Mouse (Mus musculus) CH12.LX (cell line): ENCODE data around the gene Gm20662. TPM values are rescaled to one million over a fixed set of nuclear protein-coding genes. Genes with fewer than 3 reads are reported as not detected.
A peak's percentile ranks its signal among the peaks of the same experiment; 100 is the strongest.

ENCODE experiments used
- DNase-seq: peaks from one replicate; pipeline ENCODE4 v3.0.0-alpha.2; 2013; ENCODE audit errors: extremely low read depth
- H3K27ac ChIP-seq: 2 replicates; pipeline ENCODE4 v1.5.1; 2012; ENCODE audit warnings: low read depth, mild to moderate bottlenecking, control low read depth, moderate library complexity; ENCODE audit not compliant: insufficient read depth
- H3K27me3 ChIP-seq: replicated peaks from 2 replicates; pipeline ENCODE3; 2012; ENCODE audit warnings: inconsistent platforms
- H3K36me3 ChIP-seq, 2 experiments: replicated peaks in 1 of 2; 2 replicates each; pipeline versions ENCODE3 to v1.6.1; 2012; ENCODE audit warnings: inconsistent platforms in 1 of 2, low read length in 1 of 2, mild to moderate bottlenecking in 1 of 2, mixed read lengths in 1 of 2, moderate library complexity in 1 of 2; ENCODE audit not compliant: control insufficient read depth in 1 of 2, insufficient read depth in 1 of 2
- H3K4me1 ChIP-seq, 2 experiments: 2 replicates each; pipeline ENCODE4 v1.6.1; 2012; ENCODE audit warnings: inconsistent platforms in 1 of 2, moderate library complexity in 1 of 2; ENCODE audit not compliant: insufficient read depth in 2 of 2, control insufficient read depth in 1 of 2
- H3K4me2 ChIP-seq: 2 replicates; pipeline ENCODE4 v1.6.1; 2012; ENCODE audit warnings: low read depth, mild to moderate bottlenecking, control low read depth; ENCODE audit not compliant: poor library complexity, insufficient read depth, severe bottlenecking
- H3K4me3 ChIP-seq, 3 experiments: fragments of 150-350 bp in 1 of 3; sonication (generic) in 1 of 3; replicated peaks in 1 of 3; 2 replicates each; pipeline versions ENCODE3 to v1.5.1; 2011 to 2012; ENCODE audit warnings: low read depth in 2 of 3, low read length in 2 of 3, mild to moderate bottlenecking in 2 of 3, moderate library complexity in 2 of 3, control low read depth in 1 of 3, improper control_type of control experiment in 1 of 3, inconsistent platforms in 1 of 3, mixed read lengths in 1 of 3; ENCODE audit not compliant: poor library complexity in 1 of 3
- H3K79me2 ChIP-seq: replicated peaks from 2 replicates; pipeline ENCODE4 v1.6.1; 2012; ENCODE audit warnings: mild to moderate bottlenecking, moderate library complexity; ENCODE audit not compliant: control insufficient read depth, poor library complexity, insufficient read depth, severe bottlenecking; ENCODE audit errors: extremely low read depth
- H3K9ac ChIP-seq: 2 replicates; pipeline ENCODE4 v1.6.1; 2012; ENCODE audit warnings: low read depth, mild to moderate bottlenecking, control low read depth, moderate library complexity; ENCODE audit not compliant: insufficient read depth
- H3K9me3 ChIP-seq: replicated peaks from 2 replicates; pipeline ENCODE3; 2012; ENCODE audit warnings: low read length, inconsistent platforms, mixed read lengths
- BHLHE40 ChIP-seq: IDR thresholded peaks from 2 replicates; pipeline ENCODE4 v1.6.1; 2011; ENCODE audit warnings: mild to moderate bottlenecking, low read depth, low read length, improper control_type of control experiment
- CHD2 ChIP-seq: IDR thresholded peaks from 2 replicates; pipeline ENCODE4 v1.6.1; 2011; ENCODE audit warnings: low read length, improper control_type of control experiment
- CTCF ChIP-seq, 2 experiments: IDR thresholded peaks in 1 of 2; conservative IDR thresholded peaks in 1 of 2; 2 replicates each; pipeline ENCODE4 v1.5.1; 2011 to 2012; ENCODE audit warnings: low read depth in 2 of 2, low read length in 2 of 2, improper control_type of control experiment in 1 of 2, inconsistent platforms in 1 of 2, mild to moderate bottlenecking in 1 of 2, moderate library complexity in 1 of 2
- E2F4 ChIP-seq: IDR thresholded peaks from 2 replicates; pipeline ENCODE4 v1.6.1; 2011; ENCODE audit warnings: low read depth, low read length, improper control_type of control experiment; ENCODE audit not compliant: insufficient replicate concordance
- ELF1 ChIP-seq: IDR thresholded peaks from 2 replicates; pipeline ENCODE4 v1.6.1; 2014; ENCODE audit warnings: low read depth, mild to moderate bottlenecking, inconsistent platforms, low read length, improper control_type of control experiment
- EP300 ChIP-seq: IDR thresholded peaks from 2 replicates; pipeline ENCODE4 v1.6.1; 2011; ENCODE audit warnings: low read length, improper control_type of control experiment
- GABPA ChIP-seq: IDR thresholded peaks from 2 replicates; pipeline ENCODE4 v1.6.1; 2012; ENCODE audit warnings: low read depth, low read length, improper control_type of control experiment, inconsistent platforms; ENCODE audit not compliant: insufficient replicate concordance
- IRF4 ChIP-seq: IDR thresholded peaks from 2 replicates; pipeline ENCODE4 v1.6.1; 2014; ENCODE audit warnings: low read depth, mild to moderate bottlenecking, inconsistent platforms, low read length, improper control_type of control experiment
- JUND ChIP-seq: conservative IDR thresholded peaks from 2 replicates; pipeline ENCODE4 v1.6.1; 2011; ENCODE audit warnings: low read depth, low read length, improper control_type of control experiment
- MAFK ChIP-seq: IDR thresholded peaks from 2 replicates; pipeline ENCODE4 v1.6.1; 2011; ENCODE audit warnings: low read length, improper control_type of control experiment; ENCODE audit not compliant: insufficient replicate concordance
- NELFE ChIP-seq: IDR thresholded peaks from 2 replicates; pipeline ENCODE4 v1.6.1; 2011; ENCODE audit warnings: low read depth, low read length, improper control_type of control experiment
- NRF1 ChIP-seq: IDR thresholded peaks from 2 replicates; pipeline ENCODE4 v1.6.1; 2014; ENCODE audit warnings: low read depth, mild to moderate bottlenecking, inconsistent platforms, low read length, improper control_type of control experiment, moderate library complexity
- POLR2A ChIP-seq: IDR thresholded peaks from 2 replicates; pipeline ENCODE4 v1.6.1; 2011; ENCODE audit warnings: low read depth, mild to moderate bottlenecking, improper control_type of control experiment, low read length
- RAD21 ChIP-seq: IDR thresholded peaks from 2 replicates; pipeline ENCODE4 v1.6.1; 2011; ENCODE audit warnings: low read depth, mild to moderate bottlenecking, low read length, improper control_type of control experiment, moderate library complexity
- RCOR1 ChIP-seq: conservative IDR thresholded peaks from 2 replicates; pipeline ENCODE4 v1.6.1; 2012; ENCODE audit warnings: low read depth, mild to moderate bottlenecking, inconsistent platforms, low read length, improper control_type of control experiment
- SMC3 ChIP-seq: IDR thresholded peaks from 2 replicates; pipeline ENCODE4 v1.6.1; 2011; ENCODE audit warnings: low read depth, low read length, improper control_type of control experiment
- TBP ChIP-seq: conservative IDR thresholded peaks from 2 replicates; pipeline ENCODE4 v1.6.1; 2011; ENCODE audit warnings: low read depth, low read length, improper control_type of control experiment
- TCF12 ChIP-seq: IDR thresholded peaks from 2 replicates; pipeline ENCODE4 v1.6.1; 2014; ENCODE audit warnings: low read depth, mild to moderate bottlenecking, inconsistent platforms, low read length, improper control_type of control experiment
- USF1 ChIP-seq: IDR thresholded peaks from 2 replicates; pipeline ENCODE4 v1.6.1; 2014; ENCODE audit warnings: low read depth, mild to moderate bottlenecking, inconsistent platforms, low read length, improper control_type of control experiment
- USF2 ChIP-seq: conservative IDR thresholded peaks from 2 replicates; pipeline ENCODE4 v1.6.1; 2011; ENCODE audit warnings: low read depth, low read length, improper control_type of control experiment
- dilution Hi-C: fragments of 300-500 bp; cut with MboI; formaldehyde crosslinking; loops from 2 replicates; pipeline ENCODE4 v1.14.3; 2020; ENCODE audit warnings: low sequenced_read_pairs; ENCODE audit not compliant: extremely low pct_unique_long_range_greater_than_20kb, extremely low pct_ligation_motif_present
- in situ Hi-C: fragments of 300-500 bp; cut with MboI; formaldehyde crosslinking; loops from 3 replicates; pipeline ENCODE4 v1.14.3; 2019; ENCODE audit warnings: low sequenced_read_pairs, low pct_ligation_motif_present, low pct_unique_long_range_greater_than_20kb, mixed read lengths
- polyA plus RNA-seq: library from polyadenylated mRNA; unstranded; fragments of >175 nt; gene quantifications from 2 replicates; pipeline ENCODE4 v1.2.1, GENCODE M21; 2012; ENCODE audit warnings: low read depth; ENCODE audit not compliant: insufficient read length
- total RNA-seq, 2 experiments: library from RNA; depleted of rRNA; stranded (reverse); fragments of 300-350 nt in 1 of 2; fragments of >200 nt in 1 of 2; gene quantifications; 2 replicates each; pipeline ENCODE4 v1.2.3; 2012 to 2014

Gm20662 gene
- total and polyA plus RNA-seq, 3 experiments: 0.31 to 1.2 TPM; not detected in 1

- no peaks in the 10 kb centered on the region for H3K9me3 ChIP-seq
- H3K4me1 ChIP-seq: no peaks in the 10 kb centered on the region
- no peaks in the 10 kb centered on the region for H3K27me3 ChIP-seq
- no peak overlapping the region for H3K9ac ChIP-seq
- H3K36me3 ChIP-seq: peaks cover 90 to 99% of the 10 kb centered on the region in 2 experiments
- dilution Hi-C loops: no loop called here
- peak; percentile 43 to 77; a peak in 3 of 4 replicates for TF ChIP-seq CTCF (conservative IDR thresholded peaks at IDR 0.05 in 1 of 2, IDR thresholded peaks at IDR 0.05 in 1 of 2; ENCODE audit: low read depth in 2 of 2, low read length in 2 of 2)
- TF ChIP-seq IRF4: 0 out of 2 replicates have a peak, but pooled peaks have one; percentile 19
- no peak for TF ChIP-seq E2F4
- TF ChIP-seq RAD21: peak; percentile 62
- peak; percentile 69 for TF ChIP-seq SMC3
- H3K79me2 ChIP-seq: no peaks in the 10 kb centered on the region
- H3K27ac ChIP-seq: no peak overlapping the region
- peak; percentile 64 for DNase-seq
- H3K4me3 ChIP-seq: no peak overlapping the region
- in situ Hi-C loops: loop anchor here (5.0 kb wide), 1 partner anchor 153 kb away; no protein-coding TSS in a partner anchor
- H3K4me2 ChIP-seq: no peak overlapping the region
Observed at GRCm38 (mm10) chr9:108065491-108066011, 69.4 kb downstream of the Gm20662 start.

GRCm38 (mm10) chr9:108067199-108067598, 71.0 kb downstream of the Gm20662 start:
- Histone ChIP-seq H3K27me3 (no peaks in the 10 kb centered on the region), H3K79me2 (no peaks in the 10 kb centered on the region), H3K9me3 (no peaks in the 10 kb centered on the region), H3K9ac (no peak overlapping the region), H3K4me1 (no peaks in the 10 kb centered on the region), H3K4me3 (no peak overlapping the region)
- DNase-seq: no peak
- dilution Hi-C loops: no loop called here
- in situ Hi-C loops: loop anchor here (5.0 kb wide), 1 partner anchor 155 kb away; no protein-coding TSS in a partner anchor
- TF ChIP-seq ELF1: no peak
- TF ChIP-seq GABPA: no peak
- TF ChIP-seq EP300: no peak
- no peak for TF ChIP-seq CHD2
- TF ChIP-seq TCF12: no peak
- no peak for TF ChIP-seq POLR2A
- TF ChIP-seq, all 38 proteins: peak for 0
- Histone ChIP-seq H3K27ac (no peak overlapping the region), H3K4me2 (no peak overlapping the region), H3K36me3 (peaks cover 91 to 98% of the 10 kb centered on the region in 2 experiments)

GRCm38 (mm10) chr9:108067900-108068299, 71.8 kb downstream of the Gm20662 start:
- dilution Hi-C loops (no loop called here), in situ Hi-C loops (loop anchor here (5.0 kb wide), 1 partner anchor 156 kb away; no protein-coding TSS in a partner anchor)
- Histone ChIP-seq H3K36me3 (peaks cover 90 to 98% of the 10 kb centered on the region in 2 experiments), H3K27me3 (no peaks in the 10 kb centered on the region), H3K9ac (no peak overlapping the region), H3K79me2 (no peaks in the 10 kb centered on the region), H3K4me3 (no peak overlapping the region), H3K9me3 (no peaks in the 10 kb centered on the region), H3K4me1 (no peaks in the 10 kb centered on the region), H3K4me2 (no peak overlapping the region), H3K27ac (no peak overlapping the region)
- DNase-seq: peak; percentile 86
- peak; percentile 77 for TF ChIP-seq RAD21
- TF ChIP-seq RCOR1: no peak
- no peak for TF ChIP-seq TBP
- TF ChIP-seq SMC3: peak; percentile 65
- TF ChIP-seq MAFK: no peak
- no peak for TF ChIP-seq BHLHE40
- no peak for TF ChIP-seq E2F4
- TF ChIP-seq JUND: no peak
- TF ChIP-seq NELFE: 0 out of 2 replicates have a peak, but pooled peaks have one; percentile 18
- no peak for TF ChIP-seq NRF1
- no peak for TF ChIP-seq USF1
- TF ChIP-seq CTCF (conservative IDR thresholded peaks at IDR 0.05 in 1 of 2, IDR thresholded peaks at IDR 0.05 in 1 of 2; ENCODE audit: low read depth in 2 of 2, low read length in 2 of 2): peak; percentile 88 to 99
- TF ChIP-seq USF2: no peak
